Mouse (Mus musculus): Measurements from ENCODE around the gene Gm18596.

Gm18596 gene

DNA sequence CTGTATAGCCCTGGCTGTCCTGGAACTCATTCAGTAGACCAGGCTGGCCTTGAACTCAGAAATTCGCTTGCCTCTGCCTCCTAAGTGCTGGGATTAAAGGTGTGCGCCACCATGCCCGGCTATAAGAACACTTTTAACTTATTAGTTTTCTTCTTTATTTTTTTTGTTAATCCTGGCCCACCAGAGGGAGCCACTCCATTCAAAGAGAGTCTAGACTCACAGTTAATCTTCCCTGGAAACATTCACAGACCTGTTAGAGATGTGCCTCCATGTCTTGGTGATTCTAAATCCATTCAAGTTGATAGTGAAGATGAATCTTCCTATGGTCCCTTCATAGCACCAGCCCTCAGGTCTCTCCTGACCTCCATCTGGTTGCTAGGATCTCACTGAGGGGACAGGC lies 32.6 kb downstream of the Gm18596 start:
- DNase-seq, result no peak

DNA sequence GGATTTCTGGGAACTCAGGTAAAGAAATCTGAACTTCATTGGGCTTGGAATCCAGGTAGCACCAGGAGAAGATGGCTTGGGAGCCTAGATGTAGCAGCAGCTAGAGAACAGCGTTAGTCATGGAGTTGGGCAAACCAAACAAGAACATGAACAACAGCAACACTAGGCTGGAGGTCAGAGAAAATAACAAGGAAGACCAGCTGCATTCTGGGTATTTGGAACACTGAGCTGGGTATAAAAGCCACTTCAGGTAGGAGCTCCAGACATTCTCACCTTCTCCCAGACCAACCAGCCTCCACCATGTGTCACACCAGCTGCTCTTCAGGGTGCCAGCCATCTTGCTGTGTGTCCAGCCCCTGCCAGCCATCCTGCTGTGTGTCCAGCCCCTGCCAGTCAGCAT lies 36.1 kb downstream of the Gm18596 start, which contains the start of gene Gm10272:
Gene Gm10272, plus strand, starts transcription at position 301 of the 400 bp plus-strand sequence.
- DNase-seq, result no peak

DNA sequence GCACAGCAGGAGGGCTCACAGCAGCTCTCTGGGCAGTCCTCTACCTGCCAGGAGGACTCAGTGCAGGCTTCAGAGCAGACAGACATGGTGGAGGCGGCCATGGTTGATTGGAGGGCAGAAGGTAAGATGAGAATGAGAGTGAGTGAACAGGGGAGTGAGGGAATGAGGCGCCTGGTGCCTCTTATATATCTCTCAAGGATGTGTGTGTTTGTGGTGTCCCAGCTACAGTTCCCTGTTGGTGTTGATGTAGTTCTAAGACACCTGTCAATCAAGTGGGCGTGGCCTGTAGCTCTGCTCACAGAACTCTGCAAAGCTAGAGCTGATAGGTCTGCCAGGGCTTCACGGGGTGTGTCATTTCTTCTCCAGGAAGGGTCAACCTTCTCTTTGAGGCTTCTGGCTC lies 45.3 kb downstream of the Gm18596 start, which contains the start of gene Gm9508:
Gene Gm9508, minus strand, starts transcription at position 101 of the 400 bp plus-strand sequence.
- DNase-seq, result no peak

Data from cerebellum, postnatal 14 days (tissue).